10 mouse cellular contexts compared by ENCODE assay signal in genomic region chr1:77102421-77103133, GRCm38 (mm10).
DNase-seq lines count a peak whose midpoint lies in the region; ATAC-seq and TF ChIP-seq lines count a peak whose summit lies in the region.
"Had no signal": no experiment of that assay in that cellular context is flagged by ENCODE, and none has a peak within 500 bp of the region (broad histone marks: within the 10 kb centered on the region; RNA-seq: fewer than 3 reads in every experiment).

No protein-coding gene starts in this region.

- H3K4me1 ChIP-seq in hindbrain, postnatal 0 days (ENCODE audit: insufficient read depth, low read length): no peaks in the 10 kb centered on the region
- no peaks in the 10 kb centered on the region for H3K4me1 ChIP-seq in hindbrain, embryonic 11.5 days (replicated peaks; ENCODE audit: control insufficient read depth, insufficient read depth, low read length)
- H3K4me1 ChIP-seq: heart, embryonic 13.5 days had no signal

- no peaks in the 10 kb centered on the region for H3K27me3 ChIP-seq in hindbrain, postnatal 0 days (ENCODE audit: insufficient read depth, low read length)
- no peaks in the 10 kb centered on the region for H3K27me3 ChIP-seq in hindbrain, embryonic 11.5 days (ENCODE audit: control insufficient read depth, insufficient read depth, low read length)

- peak; percentile 53 for DNase-seq in hindbrain, postnatal 0 days (ENCODE audit: low spot score)
- no peak for DNase-seq in hindbrain, embryonic 11.5 days (ENCODE audit: low spot score)
- DNase-seq in brain, embryonic 14.5 days (ENCODE audit: low read depth): peak; percentile 91
- peak; percentile 11 for DNase-seq in embryo, embryonic 9.5 days (ENCODE audit: extremely low spot score)
- peak; percentile 15 to 49 for DNase-seq in gastrocnemius, postnatal 36 days
- no peak for DNase-seq in adipocyte (ENCODE audit: low spot score)
- no peak for DNase-seq in adrenal gland, postnatal 4 days (ENCODE audit: low spot score in 2 of 2)

- no peak for TF ChIP-seq POLR2A in brain, embryonic 14.5 days (IDR thresholded peaks at IDR 0.05; ENCODE audit: borderline replicate concordance, extremely low read depth, insufficient read depth, insufficient read length, poor library complexity, severe bottlenecking)

- ATAC-seq in hindbrain, postnatal 0 days: no peak
- no peak for ATAC-seq in hindbrain, embryonic 11.5 days (ENCODE audit: low FRiP score)
- no peak for ATAC-seq in megakaryocyte, adult 5-6 weeks (ENCODE audit: poor library complexity, severe bottlenecking)

- no peak overlapping the region for H3K4me2 ChIP-seq in hindbrain, postnatal 0 days (ENCODE audit: low read depth, low read length)
- no peak overlapping the region for H3K4me2 ChIP-seq in hindbrain, embryonic 11.5 days (replicated peaks; ENCODE audit: low read depth, low read length)
- H3K4me2 ChIP-seq: limb, embryonic 12.5 days had no signal

- WGBS in hindbrain, postnatal 0 days: 41% methylated on average over 13 of the region's 13 CpGs
- 49% methylated on average over 13 of the region's 13 CpGs for WGBS in hindbrain, embryonic 11.5 days

- no peak for TF ChIP-seq CTCF in hindbrain, postnatal 0 days (IDR thresholded peaks at IDR 0.05; ENCODE audit: low read depth)
- TF ChIP-seq CTCF in brain, embryonic 14.5 days (IDR thresholded peaks at IDR 0.05; ENCODE audit: borderline replicate concordance, extremely low read depth, insufficient read depth, insufficient read length): no peak

- H3K4me3 ChIP-seq in hindbrain, postnatal 0 days (ENCODE audit: low read length): no peak overlapping the region
- H3K4me3 ChIP-seq in hindbrain, embryonic 11.5 days (ENCODE audit: low read depth, low read length): no peak overlapping the region
- H3K4me3 ChIP-seq: heart, embryonic 13.5 days; limb, embryonic 12.5 days had no signal

- no peak overlapping the region for H3K9ac ChIP-seq in hindbrain, postnatal 0 days (replicated peaks; ENCODE audit: low read length)
- no peak overlapping the region for H3K9ac ChIP-seq in hindbrain, embryonic 11.5 days (ENCODE audit: low read depth, low read length)
- H3K9ac ChIP-seq: heart, embryonic 13.5 days; limb, embryonic 12.5 days had no signal

- no peak overlapping the region for H3K27ac ChIP-seq in hindbrain, postnatal 0 days
- H3K27ac ChIP-seq in hindbrain, embryonic 11.5 days (ENCODE audit: low read depth, low read length): no peak overlapping the region
- H3K27ac ChIP-seq: heart, embryonic 13.5 days; limb, embryonic 12.5 days had no signal

- no peaks in the 10 kb centered on the region for H3K9me3 ChIP-seq in hindbrain, postnatal 0 days (ENCODE audit: low read length)
- no peaks in the 10 kb centered on the region for H3K9me3 ChIP-seq in hindbrain, embryonic 11.5 days (ENCODE audit: control insufficient read depth, low read length)
- H3K9me3 ChIP-seq: heart, embryonic 13.5 days; limb, embryonic 12.5 days had no signal

- no peaks in the 10 kb centered on the region for H3K36me3 ChIP-seq in hindbrain, postnatal 0 days (ENCODE audit: insufficient read depth, low read length)
- no peaks in the 10 kb centered on the region for H3K36me3 ChIP-seq in hindbrain, embryonic 11.5 days (ENCODE audit: control insufficient read depth, insufficient read depth, low read length)
- H3K36me3 ChIP-seq: heart, embryonic 13.5 days; limb, embryonic 12.5 days had no signal

- intact Hi-C loops in gastrocnemius, postnatal 36 days (cut with DNase I): no loop called here

Comparison
In these comparisons a context has a peak if more than half of its experiments do, and no peak if none do; other contexts are left out.
1. DNase-seq: peak in hindbrain, postnatal 0 days (single experiment), brain, embryonic 14.5 days (single experiment), embryo, embryonic 9.5 days (single experiment) and gastrocnemius, postnatal 36 days (2 of 2); none in hindbrain, embryonic 11.5 days (single experiment), adipocyte (single experiment) and adrenal gland, postnatal 4 days (0 of 2).